Mouse (Mus musculus): ENCODE data around the gene Clps. TPM values are rescaled to one million over a fixed set of nuclear protein-coding genes. Genes with fewer than 3 reads are reported as not detected.

The Clps gene
- polyA plus RNA-seq, 2 experiments: 0.15 TPM; not detected in 1

DNA sequence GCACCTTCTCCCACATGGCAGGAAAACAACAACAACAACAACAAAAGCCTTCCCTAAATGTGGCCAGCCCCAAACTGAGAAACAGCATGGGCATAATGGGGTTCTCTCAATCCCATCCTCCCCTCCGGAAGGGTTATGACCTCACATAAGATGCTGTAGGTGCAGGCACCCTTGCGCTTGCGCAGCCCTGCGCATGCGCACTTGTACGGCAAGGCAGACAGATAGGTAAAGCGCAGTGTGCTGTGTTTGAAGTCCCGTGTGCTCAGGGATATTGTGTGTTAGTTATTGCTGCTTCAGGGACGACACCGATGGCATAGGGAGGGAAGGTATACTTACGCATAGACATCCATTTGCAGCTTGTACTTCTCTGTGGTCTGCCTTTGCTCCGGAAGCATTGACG, 27.2 kb downstream of the Clps start:
- 92% methylated on average over 13 of the region's 13 CpGs for WGBS
- Histone ChIP-seq H3K36me3 (ENCODE audit: control insufficient read depth, insufficient read depth, low read length) (no peaks in the 10 kb centered on the region), H3K9ac (ENCODE audit: low read depth, low read length, severe bottlenecking) (no peak overlapping the region), H3K27me3 (ENCODE audit: control insufficient read depth, insufficient read depth, low read length) (no peaks in the 10 kb centered on the region), H3K4me2 (replicated peaks; ENCODE audit: low read depth, low read length, severe bottlenecking) (no peak overlapping the region), H3K4me1 (ENCODE audit: control insufficient read depth, insufficient read depth, low read length) (no peaks in the 10 kb centered on the region), H3K4me3 (replicated peaks; ENCODE audit: low read length) (no peak overlapping the region), H3K9me3 (ENCODE audit: control insufficient read depth, low read length) (no peaks in the 10 kb centered on the region), H3K27ac (replicated peaks; ENCODE audit: low read depth, low read length) (no peak overlapping the region)
- TF ChIP-seq POLR2A (IDR thresholded peaks at IDR 0.05; ENCODE audit: borderline replicate concordance, extremely low read depth, insufficient read depth, insufficient read length): no peak
- DNase-seq (ENCODE audit: low spot score): no peak
- ATAC-seq (ENCODE audit: low FRiP score, low read depth): no peak

- no peak overlapping the region for H3K9ac ChIP-seq (ENCODE audit: low read depth, low read length, severe bottlenecking)
- no peak overlapping the region for H3K4me2 ChIP-seq (replicated peaks; ENCODE audit: low read depth, low read length, severe bottlenecking)
- DNase-seq (ENCODE audit: low spot score): no peak
- no peaks in the 10 kb centered on the region for H3K9me3 ChIP-seq (ENCODE audit: control insufficient read depth, low read length)
- 86% methylated on average over 7 of the region's 7 CpGs for WGBS
- no peaks in the 10 kb centered on the region for H3K36me3 ChIP-seq (ENCODE audit: control insufficient read depth, insufficient read depth, low read length)
- H3K27me3 ChIP-seq (ENCODE audit: control insufficient read depth, insufficient read depth, low read length): no peaks in the 10 kb centered on the region
- peaks cover 3% of the 10 kb centered on the region for H3K4me1 ChIP-seq (ENCODE audit: control insufficient read depth, insufficient read depth, low read length)
- no peak overlapping the region for H3K4me3 ChIP-seq (replicated peaks; ENCODE audit: low read length)
- no peak overlapping the region for H3K27ac ChIP-seq (replicated peaks; ENCODE audit: low read depth, low read length)
- no peak for ATAC-seq (ENCODE audit: low FRiP score, low read depth)
- no peak for TF ChIP-seq POLR2A (IDR thresholded peaks at IDR 0.05; ENCODE audit: borderline replicate concordance, extremely low read depth, insufficient read depth, insufficient read length)
These were observed 28.0 kb downstream of the Clps start for GRCm38 (mm10) chr17:28532557-28532956.

DNA sequence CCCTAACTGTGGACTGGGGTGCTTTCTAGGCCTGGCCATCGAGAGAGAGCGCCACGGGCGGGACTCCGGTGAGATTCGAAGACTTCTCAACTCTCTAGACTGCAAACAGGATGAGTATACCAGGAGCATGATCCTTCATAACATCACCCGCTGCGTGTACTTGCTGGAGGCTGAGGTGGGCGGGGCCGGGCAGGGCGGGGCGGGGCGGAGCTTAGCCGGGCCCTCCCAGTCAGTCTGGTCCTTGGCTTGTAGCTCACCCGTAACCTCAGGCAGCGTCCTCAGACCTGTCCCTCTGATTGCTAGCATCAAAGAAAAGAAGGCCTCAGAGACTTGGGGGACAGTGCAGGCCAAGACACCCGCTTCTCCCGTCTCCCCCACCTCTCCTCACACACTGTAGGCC, 28.6 kb downstream of the Clps start:
- no peak overlapping the region for H3K4me2 ChIP-seq (replicated peaks; ENCODE audit: low read depth, low read length, severe bottlenecking)
- WGBS: 15% methylated on average over 18 of the region's 18 CpGs
- peaks cover 6% of the 10 kb centered on the region for H3K4me1 ChIP-seq (ENCODE audit: control insufficient read depth, insufficient read depth, low read length)
- no peaks in the 10 kb centered on the region for H3K27me3 ChIP-seq (ENCODE audit: control insufficient read depth, insufficient read depth, low read length)
- H3K9ac ChIP-seq (ENCODE audit: low read depth, low read length, severe bottlenecking): no peak overlapping the region
- H3K36me3 ChIP-seq (ENCODE audit: control insufficient read depth, insufficient read depth, low read length): no peaks in the 10 kb centered on the region
- TF ChIP-seq POLR2A (IDR thresholded peaks at IDR 0.05; ENCODE audit: borderline replicate concordance, extremely low read depth, insufficient read depth, insufficient read length): no peak
- H3K9me3 ChIP-seq (ENCODE audit: control insufficient read depth, low read length): no peaks in the 10 kb centered on the region
- no peak overlapping the region for H3K27ac ChIP-seq (replicated peaks; ENCODE audit: low read depth, low read length)
- H3K4me3 ChIP-seq (replicated peaks; ENCODE audit: low read length): no peak overlapping the region
- ATAC-seq (ENCODE audit: low FRiP score, low read depth) (no peak), DNase-seq (ENCODE audit: low spot score) (no peak)

- Histone ChIP-seq H3K27me3 (ENCODE audit: control insufficient read depth, insufficient read depth, low read length) (no peaks in the 10 kb centered on the region), H3K4me2 (replicated peaks; ENCODE audit: low read depth, low read length, severe bottlenecking) (no peak within 1 kb of the TSS), H3K36me3 (ENCODE audit: control insufficient read depth, insufficient read depth, low read length) (no peaks in the 10 kb centered on the region), H3K27ac (replicated peaks; ENCODE audit: low read depth, low read length) (no peak within 1 kb of the TSS), H3K9me3 (ENCODE audit: control insufficient read depth, low read length) (no peaks in the 10 kb centered on the region), H3K4me3 (replicated peaks; ENCODE audit: low read length) (no peak within 1 kb of the TSS), H3K4me1 (ENCODE audit: control insufficient read depth, insufficient read depth, low read length) (peaks cover 6% of the 10 kb centered on the region), H3K9ac (ENCODE audit: low read depth, low read length, severe bottlenecking) (no peak within 1 kb of the TSS)
- DNase-seq (ENCODE audit: low spot score): no peak
- no peak for TF ChIP-seq POLR2A (IDR thresholded peaks at IDR 0.05; ENCODE audit: borderline replicate concordance, extremely low read depth, insufficient read depth, insufficient read length)
- 86% methylated on average over 6 of the region's 6 CpGs for WGBS
- ATAC-seq (ENCODE audit: low FRiP score, low read depth): no peak
These were observed 30.1 kb downstream of the Clps start, which contains the start of gene Armc12 for GRCm38 (mm10) chr17:28530506-28530905. Gene Armc12 (plus strand): TSS chr17:28530806.

DNA sequence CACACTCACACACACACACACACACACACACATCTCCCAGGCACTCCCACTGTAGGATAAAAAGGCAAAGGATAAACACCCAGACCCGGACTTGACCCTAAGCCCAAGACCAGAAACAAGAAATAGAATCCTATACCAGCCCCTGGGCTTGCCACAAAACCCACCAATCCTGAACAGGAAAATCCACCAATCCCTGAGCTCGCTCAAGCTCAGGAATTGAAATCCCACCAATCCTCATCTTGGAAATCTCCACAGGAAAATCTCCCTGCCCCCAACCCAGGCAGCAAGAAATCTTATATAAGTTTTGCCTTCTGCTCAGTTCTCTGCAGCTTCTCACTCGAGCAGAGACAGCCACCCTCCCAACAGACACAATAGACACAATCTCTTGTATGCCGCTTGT, 31.4 kb downstream of the Clps start:
- DNase-seq (ENCODE audit: low spot score): no peak
- no peak overlapping the region for H3K27ac ChIP-seq (replicated peaks; ENCODE audit: low read depth, low read length)
- H3K4me3 ChIP-seq (replicated peaks; ENCODE audit: low read length): no peak overlapping the region
- no peaks in the 10 kb centered on the region for H3K27me3 ChIP-seq (ENCODE audit: control insufficient read depth, insufficient read depth, low read length)
- H3K9me3 ChIP-seq (ENCODE audit: control insufficient read depth, low read length): no peaks in the 10 kb centered on the region
- H3K36me3 ChIP-seq (ENCODE audit: control insufficient read depth, insufficient read depth, low read length): no peaks in the 10 kb centered on the region
- 59% methylated on average over 4 of the region's 4 CpGs for WGBS
- no peak overlapping the region for H3K9ac ChIP-seq (ENCODE audit: low read depth, low read length, severe bottlenecking)
- no peak for TF ChIP-seq POLR2A (IDR thresholded peaks at IDR 0.05; ENCODE audit: borderline replicate concordance, extremely low read depth, insufficient read depth, insufficient read length)
- no peak overlapping the region for H3K4me2 ChIP-seq (replicated peaks; ENCODE audit: low read depth, low read length, severe bottlenecking)
- ATAC-seq (ENCODE audit: low FRiP score, low read depth): no peak
- H3K4me1 ChIP-seq (ENCODE audit: control insufficient read depth, insufficient read depth, low read length): peaks cover 7% of the 10 kb centered on the region

- peak; percentile 85 for DNase-seq (ENCODE audit: low spot score)
- 0% methylated on average over 6 of the region's 6 CpGs for WGBS
- TF ChIP-seq POLR2A (IDR thresholded peaks at IDR 0.05; ENCODE audit: borderline replicate concordance, extremely low read depth, insufficient read depth, insufficient read length): no peak
- Histone ChIP-seq H3K4me1 (ENCODE audit: control insufficient read depth, insufficient read depth, low read length) (peaks cover 11% of the 10 kb centered on the region), H3K4me2 (replicated peaks; ENCODE audit: low read depth, low read length, severe bottlenecking) (peak overlapping the region; percentile 24; the same call in 1 of the 2 replicates), H3K27me3 (ENCODE audit: control insufficient read depth, insufficient read depth, low read length) (no peaks in the 10 kb centered on the region), H3K27ac (replicated peaks; ENCODE audit: low read depth, low read length) (no peak overlapping the region), H3K9ac (ENCODE audit: low read depth, low read length, severe bottlenecking) (no peak overlapping the region), H3K9me3 (ENCODE audit: control insufficient read depth, low read length) (no peaks in the 10 kb centered on the region), H3K4me3 (replicated peaks; ENCODE audit: low read length) (no peak overlapping the region), H3K36me3 (ENCODE audit: control insufficient read depth, insufficient read depth, low read length) (no peaks in the 10 kb centered on the region)
- peak; percentile 68; the same call in 1 of the 2 replicates for ATAC-seq (ENCODE audit: low FRiP score, low read depth)
These were observed 32.6 kb downstream of the Clps start for GRCm38 (mm10) chr17:28528043-28528351.
